Mouse (Mus musculus) urinary bladder, postnatal 4 days (tissue): Measurements from ENCODE around the gene Trip6.

ENCODE experiments used
- DNase-seq, 2 experiments: peaks; one replicate each; pipeline ENCODE4 v3.0.0; 2021 to 2022; ENCODE audit warnings: low spot score in 2 of 2

Trip6 gene

GRCm38 (mm10) chr5:137268131-137268910, 45.9 kb downstream of the Trip6 start:
- DNase-seq, result no peak

DNA sequence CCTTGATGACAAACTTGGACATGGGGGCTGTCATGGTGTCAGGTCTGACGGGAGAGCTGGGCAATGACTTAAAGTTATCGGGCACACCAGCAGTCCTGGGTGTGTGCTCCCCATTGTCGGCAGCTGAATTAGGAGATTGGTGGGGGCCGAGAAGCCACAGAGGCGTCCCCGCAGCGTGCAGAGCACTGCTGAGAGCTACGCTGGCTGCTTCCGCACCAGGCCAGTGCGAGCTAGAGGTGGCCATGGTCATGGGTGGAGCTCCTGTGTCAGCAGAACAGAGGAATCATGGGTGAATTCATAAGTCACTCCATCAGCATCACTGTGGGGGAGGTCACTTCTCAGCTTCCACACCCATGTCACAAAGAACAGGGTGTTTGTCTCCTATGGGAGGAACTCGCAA, 49.4 kb downstream of the Trip6 start:
- no peak for DNase-seq

- no peak for DNase-seq
These were observed 50.1 kb downstream of the Trip6 start for GRCm38 (mm10) chr5:137263897-137264720.
